Mouse (Mus musculus) liver, embryonic 13.5 days (tissue): ENCODE data around the gene Rbbp9. TPM values are rescaled to one million over a fixed set of nuclear protein-coding genes. Genes with fewer than 3 reads are reported as not detected.
"Not testable (repeated sequence)": the region's sequence is repeated elsewhere in the genome, so short reads cannot be mapped to it uniquely, and the experiment has no call there.

ENCODE experiments used
- ATAC-seq: fragments of 200-750 bp; cut with Nextera tagmentation; 2 replicates; pipeline ENCODE4 v1.8.0; 2017; ENCODE audit warnings: low read depth, mild to moderate bottlenecking, moderate number of reproducible peaks, moderate library complexity
- DNase-seq: peaks from one replicate; pipeline ENCODE4 v3.0.0; 2022
- H3K27ac ChIP-seq: fragments of 300-500 bp; sonication (generic); 2 replicates; pipeline ENCODE4 v1.5.1; 2015; ENCODE audit warnings: moderate library complexity, mild to moderate bottlenecking, inconsistent platforms
- H3K27me3 ChIP-seq: fragments of 300-500 bp; sonication (generic); 2 replicates; pipeline ENCODE4 v1.6.1; 2015; ENCODE audit warnings: mild to moderate bottlenecking, inconsistent platforms
- H3K36me3 ChIP-seq: fragments of 300-500 bp; sonication (generic); 2 replicates; pipeline ENCODE4 v1.6.1; 2015; ENCODE audit warnings: mild to moderate bottlenecking, inconsistent platforms
- H3K4me1 ChIP-seq: fragments of 300-500 bp; sonication (generic); replicated peaks from 2 replicates; pipeline ENCODE4 v1.6.1; 2015; ENCODE audit warnings: inconsistent platforms
- H3K4me2 ChIP-seq: fragments of 300-500 bp; sonication (generic); 2 replicates; pipeline ENCODE4 v1.6.1; 2015; ENCODE audit warnings: inconsistent platforms, mild to moderate bottlenecking, moderate library complexity
- H3K4me3 ChIP-seq: fragments of 300-500 bp; sonication (generic); replicated peaks from 2 replicates; pipeline ENCODE4 v1.5.1; 2015; ENCODE audit warnings: mild to moderate bottlenecking, inconsistent platforms
- H3K9ac ChIP-seq: fragments of 300-500 bp; sonication (generic); 2 replicates; pipeline ENCODE4 v1.6.1; 2015; ENCODE audit warnings: mild to moderate bottlenecking, inconsistent platforms
- H3K9me3 ChIP-seq: fragments of 300-500 bp; sonication (generic); replicated peaks from 2 replicates; pipeline ENCODE4 v1.6.1; 2016; ENCODE audit warnings: inconsistent platforms
- WGBS: fragments of 180-500 bp; shearing (Covaris S2); methylation state at CpG from one replicate; pipeline ENCODE4 v1.1.7; 2015; ENCODE audit not compliant: insufficient replicate concordance; 5-methylcytosine and 5-hydroxymethylcytosine counted together
- polyA plus RNA-seq: library from polyadenylated mRNA; unstranded; fragments of >200 nt; fragmentation: Nextera tagmentation; extraction: Ambion mirVana; gene quantifications from 2 replicates; pipeline ENCODE4 v1.2.1, GENCODE M21; 2015

Gene Rbbp9
- polyA plus RNA-seq = 10.9 and 12.1 TPM in 2 replicates

DNA sequence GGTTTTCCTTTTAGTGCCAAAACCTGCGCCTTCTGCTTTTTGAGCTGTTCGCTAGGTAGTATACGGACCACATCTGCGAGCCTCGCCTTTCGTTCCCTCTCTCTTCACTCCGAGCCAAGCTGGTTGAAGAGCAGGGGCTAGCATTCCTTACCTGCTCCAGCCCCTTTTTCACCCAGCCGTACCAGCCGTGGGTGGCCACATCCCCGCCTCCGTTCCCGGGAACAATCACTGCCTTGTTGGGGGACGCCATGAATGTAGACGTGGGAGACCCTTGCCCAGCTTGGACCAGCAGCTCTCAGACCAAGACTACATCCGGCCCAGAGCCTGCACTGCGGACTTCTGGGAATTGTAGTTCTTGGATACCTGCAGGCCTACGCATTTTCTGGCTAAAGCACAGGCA, at the start of gene Rbbp9:
Gene Rbbp9, minus strand, starts transcription at position 341 of the 400 bp plus-strand sequence.
- Histone ChIP-seq H3K36me3 (peaks cover 5% of the 10 kb centered on the region; the same call in 1 of the 2 replicates), H3K9me3 (no peaks in the 10 kb centered on the region), H3K9ac (peak within 1 kb of the TSS; percentile 75), H3K4me1 (peaks cover 10% of the 10 kb centered on the region), H3K27ac (no peak within 1 kb of the TSS), H3K4me3 (peak within 1 kb of the TSS; percentile 70), H3K27me3 (no peaks in the 10 kb centered on the region), H3K4me2 (peak within 1 kb of the TSS; percentile 72)
- WGBS = 1% methylated on average over 17 of the region's 17 CpGs
- peak; percentile 78 for ATAC-seq
- peak; percentile 42 for DNase-seq

DNA sequence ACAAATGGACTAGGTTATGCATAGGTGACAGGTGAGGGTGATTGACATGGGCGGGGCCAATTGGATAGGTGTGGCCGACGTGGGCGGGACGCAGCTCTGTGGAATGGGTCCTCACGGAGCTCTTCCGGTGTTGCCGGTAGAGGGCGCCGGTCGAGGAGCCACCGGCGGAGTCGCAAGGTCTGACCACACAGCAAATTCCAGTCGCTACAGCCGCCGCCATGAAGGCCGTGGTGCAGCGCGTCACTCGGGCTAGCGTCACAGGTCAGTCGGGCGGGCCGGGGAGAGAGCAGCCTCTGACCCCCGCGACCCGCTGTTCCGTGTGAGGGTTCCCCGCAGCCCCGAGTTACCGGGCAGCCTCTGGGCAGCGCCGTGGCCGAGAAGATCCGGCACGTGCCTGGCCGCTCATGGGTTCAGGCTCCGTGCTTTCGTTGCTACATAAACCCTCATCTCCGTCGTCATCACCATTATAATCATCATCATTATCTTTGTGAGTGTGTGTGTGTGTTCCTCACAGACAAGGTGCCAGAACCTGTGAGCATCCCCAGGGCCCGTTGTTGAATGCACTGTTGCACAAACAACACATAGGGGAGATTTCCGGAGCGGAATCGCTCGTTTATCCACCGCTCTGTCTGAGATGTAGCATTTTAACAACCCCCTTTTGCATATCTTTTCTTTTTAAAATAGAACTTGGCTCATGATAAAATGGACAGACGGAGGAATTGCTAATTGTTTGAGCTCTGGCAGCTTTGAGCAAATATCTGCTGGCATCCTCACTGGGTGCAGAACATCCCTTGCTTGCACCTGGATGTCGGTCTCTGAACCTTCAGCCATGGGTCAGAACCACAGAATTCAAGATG, 49.4 kb upstream of the Rbbp9 start, which contains the start of gene Dtd1:
Gene Dtd1, plus strand, starts transcription at position 67 of the 857 bp plus-strand sequence.
- H3K27me3 ChIP-seq = no peaks in the 10 kb centered on the region
- H3K9me3 ChIP-seq = no peaks in the 10 kb centered on the region
- peak within 1 kb of the TSS; percentile 49; the same call in 1 of the 2 replicates for H3K27ac ChIP-seq
- H3K36me3 ChIP-seq = 0 out of 2 replicates have a peak, but pooled peaks cover 5% of the 10 kb centered on the region
- 2% methylated on average over 50 of the region's 50 CpGs for WGBS
- H3K4me1 ChIP-seq = peaks cover 21% of the 10 kb centered on the region
- DNase-seq = peak; percentile 85
- ATAC-seq = peak; percentile 98
- H3K9ac ChIP-seq = peak within 1 kb of the TSS; percentile 81
- peak within 1 kb of the TSS; percentile 71 for H3K4me3 ChIP-seq
- peak within 1 kb of the TSS; percentile 76 for H3K4me2 ChIP-seq

DNA sequence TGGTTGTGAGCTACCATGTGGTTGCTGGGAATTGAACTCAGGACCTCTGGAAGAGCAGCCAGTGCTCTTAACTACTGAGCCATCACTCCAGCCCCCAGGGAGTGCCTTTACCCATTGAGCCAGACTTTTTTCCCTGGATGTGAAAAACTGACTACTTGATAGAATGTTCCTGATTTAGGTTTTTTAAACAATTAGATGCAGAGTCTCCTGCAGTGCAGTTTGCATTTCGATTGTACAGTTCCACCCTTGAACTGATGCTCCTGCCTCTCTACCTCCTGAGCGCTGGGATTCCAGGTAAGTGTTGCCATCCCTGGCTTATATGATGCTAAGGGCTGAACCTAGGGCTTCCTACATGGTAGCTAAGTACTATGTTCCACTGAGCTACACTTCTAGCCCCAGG, 47.3 kb upstream of the Rbbp9 start:
- ATAC-seq = no peak
- 0 out of 2 replicates have a peak, but pooled peaks cover 5% of the 10 kb centered on the region for H3K36me3 ChIP-seq

DNA sequence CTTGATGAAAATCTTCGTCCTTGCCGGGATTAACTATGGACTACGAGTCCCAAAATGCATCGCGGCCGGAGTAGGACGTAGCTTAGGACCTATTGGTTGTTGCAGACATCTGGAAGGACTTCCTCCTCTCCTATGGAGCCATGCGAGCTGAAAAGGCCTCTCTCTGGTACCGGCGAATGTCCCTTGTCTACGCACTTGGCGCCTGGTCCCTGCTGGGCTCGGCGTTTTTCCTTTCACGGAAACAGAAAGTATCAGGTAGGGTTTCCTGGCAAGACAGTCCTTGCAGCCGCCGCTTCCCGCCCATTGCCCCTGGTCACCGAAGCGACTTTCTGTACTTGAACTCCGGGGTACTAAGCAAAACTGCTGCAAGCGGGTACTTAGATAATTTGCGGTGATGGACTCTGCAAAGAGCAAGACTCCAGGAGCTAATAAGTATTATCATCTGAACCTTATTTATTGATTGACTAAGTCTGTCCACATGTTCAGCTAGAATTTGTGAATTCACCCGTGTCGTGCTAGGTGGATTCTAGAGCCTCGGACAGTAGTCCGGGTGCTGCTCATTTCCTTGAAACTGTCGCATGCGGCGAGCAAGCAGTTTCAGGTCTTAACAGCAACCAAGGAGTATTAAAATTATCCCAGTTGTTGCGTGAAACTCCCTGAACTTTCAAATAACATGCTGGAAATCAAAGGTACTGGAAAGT, 43.4 kb upstream of the Rbbp9 start, which contains the start of gene Smim26:
Gene Smim26, plus strand, starts transcription at position 104 of the 701 bp plus-strand sequence.
- ATAC-seq (peak; percentile 96), DNase-seq (peak; percentile 69)
- peak within 1 kb of the TSS; percentile 73 for H3K4me2 ChIP-seq
- no peaks in the 10 kb centered on the region for H3K9me3 ChIP-seq
- no peaks in the 10 kb centered on the region for H3K27me3 ChIP-seq
- peak within 1 kb of the TSS; percentile 36; the same call in 1 of the 2 replicates for H3K27ac ChIP-seq
- peaks cover 22% of the 10 kb centered on the region for H3K36me3 ChIP-seq
- H3K9ac ChIP-seq = peak within 1 kb of the TSS; percentile 80
- H3K4me3 ChIP-seq = peak within 1 kb of the TSS; percentile 68
- H3K4me1 ChIP-seq = peaks cover 17% of the 10 kb centered on the region
- WGBS = under 1% methylated on average over 31 of the region's 31 CpGs

More for the DNA sequence above, 47.3 kb upstream of the Rbbp9 start:
- Histone ChIP-seq H3K27ac (no peak overlapping the region), H3K27me3 (no peaks in the 10 kb centered on the region), H3K9me3 (no peaks in the 10 kb centered on the region), H3K4me2 (no peak overlapping the region), H3K4me1 (peaks cover 32% of the 10 kb centered on the region), H3K4me3 (no peak overlapping the region), H3K9ac (no peak overlapping the region)
- no peak for DNase-seq
- WGBS = 62% methylated on average over 2 of the region's 2 CpGs

DNA sequence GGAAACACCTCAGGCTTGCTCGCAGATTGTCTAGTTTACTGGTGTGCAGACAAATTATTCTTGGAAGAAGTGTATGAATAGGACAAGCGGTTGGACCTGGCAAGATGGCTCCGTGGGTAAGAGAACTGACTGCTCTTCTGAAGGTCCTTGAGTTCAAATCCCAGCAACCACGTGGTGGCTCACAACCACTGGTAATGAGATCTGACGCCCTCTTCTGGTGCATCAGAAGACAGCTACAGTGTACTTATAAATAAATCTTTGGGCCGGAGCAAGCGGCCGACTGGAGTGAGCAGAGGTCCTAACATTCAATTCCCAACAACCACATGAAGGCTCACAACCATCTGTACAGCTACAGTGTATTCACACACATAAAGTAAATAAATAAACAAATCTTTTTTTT, 42.4 kb upstream of the Rbbp9 start:
- DNase-seq = peak; percentile 4
- H3K27me3 ChIP-seq, H3K4me3 ChIP-seq, ATAC-seq, H3K4me2 ChIP-seq, H3K9ac ChIP-seq, H3K27ac ChIP-seq, H3K9me3 ChIP-seq: not testable (repeated sequence)
- peaks cover 33% of the 10 kb centered on the region for H3K36me3 ChIP-seq
- peaks cover 17% of the 10 kb centered on the region for H3K4me1 ChIP-seq
- WGBS = 59% methylated on average over 8 of the region's 8 CpGs

DNA sequence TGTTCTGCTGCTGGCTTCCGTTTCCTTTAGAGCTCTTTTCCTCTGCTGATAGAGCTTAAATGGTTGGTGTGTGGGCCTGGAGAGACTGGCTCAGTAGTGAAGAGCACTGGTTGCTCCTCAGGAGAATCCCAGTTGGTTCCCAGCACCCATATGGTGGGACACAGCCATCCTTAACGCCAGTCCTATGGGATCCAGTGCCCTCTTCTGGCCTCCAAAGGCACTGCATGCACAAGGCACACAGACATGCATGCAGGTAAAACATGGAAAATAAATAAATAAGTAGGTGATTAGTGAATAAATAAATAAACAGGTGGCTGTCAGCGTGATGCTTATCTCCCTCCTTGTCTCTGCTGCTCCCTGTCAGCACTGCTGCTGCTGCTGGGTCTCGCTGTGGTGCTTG, 38.1 kb upstream of the Rbbp9 start:
- ATAC-seq = no peak
- H3K36me3 ChIP-seq = peaks cover 68% of the 10 kb centered on the region
- H3K4me1 ChIP-seq = peaks cover 3% of the 10 kb centered on the region; the same call in 1 of the 2 replicates
- H3K9me3 ChIP-seq = no peaks in the 10 kb centered on the region
- no peak overlapping the region for H3K9ac ChIP-seq
- H3K4me2 ChIP-seq = no peak overlapping the region
- 77% methylated on average over 4 of the region's 4 CpGs for WGBS
- no peak for DNase-seq
- H3K27me3 ChIP-seq = no peaks in the 10 kb centered on the region
- no peak overlapping the region for H3K4me3 ChIP-seq
- no peak overlapping the region for H3K27ac ChIP-seq

DNA sequence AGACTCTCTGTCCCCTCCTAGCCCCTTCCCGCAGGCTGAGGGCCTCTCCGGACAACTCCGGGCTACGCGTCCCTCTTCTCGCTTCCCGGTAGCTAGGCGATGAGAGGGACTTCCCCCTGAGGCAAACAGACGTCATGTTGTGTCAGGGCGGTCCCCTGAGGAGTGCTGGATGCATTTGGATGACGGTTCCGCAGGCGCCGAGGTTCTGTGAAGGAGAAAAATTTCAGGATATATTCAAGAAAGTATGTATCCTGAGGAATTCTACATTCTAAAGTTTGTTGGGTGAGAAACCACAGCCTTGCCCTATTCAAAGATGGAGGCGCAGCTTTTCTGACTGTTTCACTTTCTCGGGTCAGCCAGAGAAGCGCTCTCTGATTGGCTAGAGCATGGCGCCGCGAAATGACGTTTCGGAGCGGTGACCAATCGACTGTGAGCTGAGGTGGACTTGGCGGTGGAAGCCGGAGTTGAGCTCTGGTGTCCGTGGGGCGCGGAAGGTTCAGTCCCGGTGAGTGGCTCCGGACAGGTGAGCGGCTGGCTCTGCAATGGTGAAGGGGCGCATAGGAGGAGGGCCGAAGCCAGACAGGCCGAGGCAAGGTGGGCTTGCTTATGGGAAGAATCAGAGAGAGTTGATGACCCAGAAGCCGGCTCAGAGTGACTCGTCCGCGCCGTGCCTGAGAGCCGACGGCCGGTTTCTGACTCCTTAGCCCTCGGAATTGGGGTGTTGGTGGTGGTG, 5.3 kb upstream of the Rbbp9 start, which contains the start of gene Sec23b:
Gene Sec23b, plus strand, starts transcription at position 410 of the 733 bp plus-strand sequence.
- DNase-seq (peak; percentile 90), ATAC-seq (peak; percentile 98)
- Histone ChIP-seq H3K4me1 (peaks cover 24% of the 10 kb centered on the region), H3K27me3 (no peaks in the 10 kb centered on the region), H3K4me3 (peak within 1 kb of the TSS; percentile 82), H3K9ac (peak within 1 kb of the TSS; percentile 83), H3K4me2 (peak within 1 kb of the TSS; percentile 75), H3K9me3 (no peaks in the 10 kb centered on the region), H3K27ac (peak within 1 kb of the TSS; percentile 87), H3K36me3 (peaks cover 12% of the 10 kb centered on the region)
- under 1% methylated on average over 44 of the region's 44 CpGs for WGBS

DNA sequence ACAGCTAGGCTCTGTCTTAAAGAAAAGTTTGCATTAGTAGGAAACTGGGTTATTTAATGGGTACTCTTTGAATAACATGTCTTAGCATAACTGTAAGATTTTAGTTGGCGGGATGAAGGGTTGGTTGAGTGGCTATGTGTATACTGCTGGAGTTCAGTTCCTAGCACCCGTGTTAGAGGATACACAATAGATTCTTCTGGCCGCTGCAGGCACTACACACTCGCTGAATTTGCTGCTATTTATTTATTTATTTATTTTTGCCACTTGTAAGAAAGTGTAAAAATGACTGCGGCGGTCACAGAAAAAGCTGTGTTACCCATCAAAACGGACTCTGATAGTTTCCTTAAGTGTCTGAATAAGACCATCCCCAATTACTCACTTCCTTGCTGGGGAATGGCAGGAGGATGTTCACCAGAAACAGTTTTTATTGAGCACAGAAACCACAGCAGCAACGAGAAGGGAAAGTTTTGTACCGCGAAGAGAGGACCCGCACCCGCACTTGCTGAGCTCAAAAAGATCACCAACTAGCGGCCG, 4.7 kb upstream of the Rbbp9 start:
- Histone ChIP-seq H3K9me3 (no peaks in the 10 kb centered on the region), H3K4me2 (peak overlapping the region; percentile 75), H3K9ac (peak overlapping the region; percentile 83), H3K4me1 (peaks cover 24% of the 10 kb centered on the region), H3K4me3 (peak overlapping the region; percentile 82), H3K36me3 (peaks cover 12% of the 10 kb centered on the region), H3K27ac (peak overlapping the region; percentile 87), H3K27me3 (no peaks in the 10 kb centered on the region)
- DNase-seq = no peak
- WGBS = 2% methylated on average over 14 of the region's 14 CpGs
- ATAC-seq = no peak

DNA sequence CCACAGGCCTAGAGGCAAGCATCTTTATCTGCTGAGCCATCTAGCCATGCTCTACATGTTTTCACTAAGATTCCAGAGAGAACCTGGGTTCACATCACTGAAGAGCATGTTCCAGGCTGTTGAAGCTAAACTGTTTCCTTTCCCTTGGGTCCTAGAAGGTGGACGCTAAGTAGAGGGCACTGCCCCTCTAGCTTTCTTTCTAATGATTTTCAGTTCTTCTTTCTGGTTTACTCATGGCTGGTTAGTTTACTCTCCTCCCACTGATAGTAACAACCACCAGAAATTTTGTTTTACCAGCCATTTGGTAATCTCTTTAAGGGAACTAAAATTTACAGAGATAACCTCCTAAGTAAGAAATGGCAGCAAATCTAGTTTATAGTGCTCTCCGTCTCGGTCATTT, 3.2 kb upstream of the Rbbp9 start:
- Histone ChIP-seq H3K9ac (no peak overlapping the region), H3K4me1 (peaks cover 28% of the 10 kb centered on the region), H3K36me3 (no peaks in the 10 kb centered on the region), H3K4me2 (no peak overlapping the region), H3K27me3 (no peaks in the 10 kb centered on the region), H3K27ac (no peak overlapping the region), H3K9me3 (no peaks in the 10 kb centered on the region), H3K4me3 (no peak overlapping the region)
- WGBS = 88% methylated on average over 3 of the region's 3 CpGs
- DNase-seq (no peak), ATAC-seq (no peak)

DNA sequence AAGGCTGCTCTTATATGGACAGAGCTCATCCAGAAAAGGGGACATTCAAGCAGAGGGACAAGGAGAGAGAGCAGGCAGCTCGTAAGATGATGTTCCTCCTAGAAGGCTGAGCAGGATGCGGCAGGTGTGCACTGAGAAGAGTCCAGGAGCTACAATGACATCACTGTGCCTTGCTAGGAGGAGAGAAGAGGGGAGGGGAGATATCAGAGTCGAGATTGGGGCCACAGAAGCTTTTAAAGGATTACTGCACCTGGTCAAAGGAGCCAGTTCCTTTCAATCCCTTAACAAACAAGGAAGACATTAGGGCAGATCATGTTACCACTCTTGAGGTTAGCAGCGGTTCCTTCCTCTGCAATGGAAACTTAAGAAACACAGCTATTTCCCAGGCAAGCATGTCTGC, 3.1 kb downstream of the Rbbp9 start:
- Histone ChIP-seq H3K27me3 (no peaks in the 10 kb centered on the region), H3K9me3 (no peaks in the 10 kb centered on the region), H3K4me1 (peaks cover 4% of the 10 kb centered on the region), H3K4me3 (no peak overlapping the region), H3K36me3 (peaks cover 13% of the 10 kb centered on the region), H3K27ac (no peak overlapping the region), H3K4me2 (no peak overlapping the region), H3K9ac (no peak overlapping the region)
- DNase-seq (no peak), ATAC-seq (no peak)
- WGBS = 58% methylated on average over 4 of the region's 4 CpGs
